Mouse (Mus musculus) A20 (cell line): ENCODE results near the gene Capzb.

Source experiments
- DNase-seq: peaks from one replicate; pipeline ENCODE4 v3.0.0-alpha.2; 2011; ENCODE audit warnings: low read depth, low spot score

Capzb gene

DNA sequence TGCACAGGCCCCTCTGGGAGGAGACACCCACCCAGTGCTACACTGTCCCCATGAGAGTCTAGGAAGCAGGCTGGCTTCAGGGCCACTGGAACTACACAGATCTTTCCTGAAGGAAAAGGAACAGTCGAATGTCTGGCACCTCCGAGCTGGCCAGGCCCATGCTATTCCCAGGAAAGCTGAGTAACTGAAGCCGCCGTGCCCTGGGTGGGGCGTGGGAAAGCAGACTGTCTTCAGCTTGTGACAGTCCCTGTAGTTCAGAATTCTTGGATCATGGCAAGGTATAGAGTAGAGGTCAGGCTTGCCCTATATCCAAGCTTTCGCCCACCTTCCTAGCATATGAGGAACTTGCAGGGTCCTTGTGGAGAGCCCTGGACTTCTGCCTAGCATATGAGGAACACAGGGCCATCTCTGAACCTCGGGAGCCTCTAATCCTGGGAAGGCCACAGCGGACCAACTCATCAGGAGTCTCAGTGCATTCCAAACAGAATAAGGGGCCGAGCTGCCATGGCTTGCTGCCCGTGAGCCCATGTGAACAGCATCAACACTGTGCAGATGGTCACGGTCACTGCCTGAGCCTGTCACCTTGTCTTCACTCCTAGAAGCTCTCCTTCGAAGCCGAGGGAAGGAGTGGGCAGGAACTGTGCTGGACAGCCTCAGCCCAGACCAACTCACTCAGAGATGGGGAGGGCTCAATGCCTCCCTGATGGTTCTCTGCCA is 73.2 kb downstream of the Capzb start:
- no peak for DNase-seq

DNA sequence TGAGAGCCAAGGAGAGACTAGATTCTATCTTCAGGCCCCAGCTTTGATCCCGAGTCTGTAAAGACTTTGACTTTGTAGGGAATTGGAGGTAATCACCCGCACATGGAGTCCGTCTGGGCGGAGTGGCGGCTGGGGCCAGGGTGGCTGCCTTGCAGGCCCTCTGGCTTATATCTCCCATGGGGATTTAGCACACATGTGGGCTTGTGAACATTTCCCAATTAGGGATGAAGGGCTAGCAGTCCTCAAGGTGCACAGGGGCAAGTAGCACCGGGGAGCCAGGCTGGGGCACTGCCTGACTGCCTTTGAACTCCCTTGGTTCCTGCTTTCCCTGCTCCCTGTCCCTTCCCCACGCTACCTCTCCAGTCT is 73.8 kb downstream of the Capzb start:
- DNase-seq, result no peak

DNA sequence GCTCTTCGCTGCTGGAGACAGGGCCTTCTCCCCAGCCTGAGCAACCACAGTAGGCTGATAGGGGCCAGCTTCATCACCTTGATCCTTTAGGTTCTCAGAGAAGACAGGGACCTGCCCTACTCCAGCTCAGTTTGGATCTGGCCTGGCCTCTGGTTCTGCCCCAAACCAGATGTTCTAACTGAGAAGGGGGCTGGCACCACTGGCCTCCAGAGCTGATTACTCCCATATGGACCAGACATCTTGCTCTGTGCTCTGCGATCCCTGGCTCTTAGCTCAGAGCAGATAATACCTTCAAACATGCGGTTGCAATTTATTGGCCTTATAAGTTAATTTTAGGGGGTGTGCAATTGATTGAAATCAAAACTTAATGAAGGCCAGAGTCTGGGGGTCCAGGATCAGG is 74.6 kb downstream of the Capzb start:
- no peak for DNase-seq

DNA sequence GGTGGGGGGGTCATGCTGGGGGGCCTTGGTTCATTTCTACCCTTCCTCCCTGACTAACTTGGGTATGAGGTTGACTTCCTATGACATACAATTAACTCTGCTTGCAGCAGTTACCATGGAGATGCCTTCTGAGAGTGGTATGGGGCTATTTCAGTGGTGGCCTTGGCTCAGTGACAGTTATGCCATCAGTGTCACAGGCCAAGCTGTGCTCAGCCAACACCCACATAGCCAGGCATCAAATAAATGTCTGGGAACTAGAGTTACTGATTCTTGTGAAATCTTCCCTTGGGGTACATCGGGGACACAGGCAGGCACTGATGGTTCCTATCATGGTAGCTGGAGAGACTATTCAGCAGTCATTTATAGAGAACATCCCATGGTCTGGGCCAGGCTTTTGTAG is 75.5 kb downstream of the Capzb start:
- no peak for DNase-seq

DNA sequence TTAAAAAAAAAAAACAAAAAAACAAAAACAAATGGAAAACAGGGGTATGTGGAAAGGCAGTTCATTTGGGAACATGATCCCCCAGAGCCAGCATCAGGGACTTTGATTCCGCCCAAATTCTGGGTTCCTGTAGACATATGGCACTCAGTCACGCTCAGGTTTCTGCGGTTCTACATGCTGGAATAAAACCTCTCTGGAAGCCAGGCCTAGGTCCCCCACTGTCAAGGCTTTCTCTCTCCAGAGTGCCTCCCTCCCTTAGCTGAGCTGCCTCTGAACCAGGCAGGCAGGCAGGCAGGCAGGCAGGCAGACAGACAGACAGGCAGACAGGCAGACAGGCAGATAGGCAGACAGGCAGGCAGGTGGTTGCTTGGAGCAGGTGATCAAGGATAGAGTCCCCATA is 77.5 kb downstream of the Capzb start:
- DNase-seq, result no peak

DNA sequence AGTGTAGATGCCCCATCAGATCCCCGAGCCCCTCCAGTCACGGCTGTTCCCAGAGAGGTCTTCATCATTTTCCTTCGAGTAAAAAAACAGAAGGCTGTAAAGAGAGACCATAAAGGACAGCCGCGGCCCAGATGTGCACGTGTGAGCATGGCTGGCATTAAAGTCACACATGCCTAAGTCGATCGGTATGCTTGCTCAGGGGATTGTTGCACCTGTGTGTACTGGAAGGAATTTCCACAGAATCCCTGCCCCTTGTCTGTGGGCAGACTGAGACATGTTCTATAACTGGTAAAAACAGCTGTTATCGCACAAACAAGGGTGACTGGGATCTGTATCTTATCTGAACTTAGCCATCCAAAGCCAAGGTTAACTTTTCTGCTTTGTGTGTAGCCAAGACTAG is 78.9 kb downstream of the Capzb start:
- DNase-seq, result no peak

DNA sequence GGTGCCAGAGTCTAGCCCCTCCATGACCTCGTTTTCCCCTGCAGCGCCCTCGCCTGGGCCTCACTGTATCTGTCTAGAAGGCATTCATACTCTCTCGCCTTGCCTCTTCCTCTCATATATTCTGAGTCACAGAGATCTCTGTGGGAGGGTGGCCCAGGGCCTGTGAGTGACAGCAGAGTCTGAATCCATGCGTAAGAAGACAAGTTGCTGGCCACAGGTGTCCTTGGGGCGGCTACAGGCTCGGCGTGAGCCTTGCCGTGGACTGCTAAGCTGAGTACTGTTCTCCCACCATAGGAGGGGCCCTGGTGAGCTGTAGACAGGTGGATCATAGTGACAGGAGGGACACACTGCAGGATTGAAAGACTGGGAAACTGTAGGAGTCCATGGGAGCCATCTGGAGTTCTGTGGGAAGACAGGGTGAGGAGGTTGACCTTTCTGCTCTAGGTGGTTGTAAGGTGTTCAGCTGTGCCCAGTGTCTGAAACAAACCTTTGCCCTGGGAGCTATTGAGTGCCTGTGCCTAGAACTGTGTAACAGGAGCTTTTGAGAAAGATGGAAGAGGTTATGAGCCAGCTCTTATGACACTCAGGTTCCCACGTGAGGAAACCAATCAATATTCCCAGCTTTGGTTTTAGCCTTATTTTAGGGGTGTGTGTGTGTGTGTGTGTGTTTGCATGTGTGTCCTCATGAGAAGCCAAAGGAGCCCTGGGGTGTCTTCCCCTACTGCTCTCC is 80.4 kb downstream of the Capzb start:
- DNase-seq, result no peak

DNA sequence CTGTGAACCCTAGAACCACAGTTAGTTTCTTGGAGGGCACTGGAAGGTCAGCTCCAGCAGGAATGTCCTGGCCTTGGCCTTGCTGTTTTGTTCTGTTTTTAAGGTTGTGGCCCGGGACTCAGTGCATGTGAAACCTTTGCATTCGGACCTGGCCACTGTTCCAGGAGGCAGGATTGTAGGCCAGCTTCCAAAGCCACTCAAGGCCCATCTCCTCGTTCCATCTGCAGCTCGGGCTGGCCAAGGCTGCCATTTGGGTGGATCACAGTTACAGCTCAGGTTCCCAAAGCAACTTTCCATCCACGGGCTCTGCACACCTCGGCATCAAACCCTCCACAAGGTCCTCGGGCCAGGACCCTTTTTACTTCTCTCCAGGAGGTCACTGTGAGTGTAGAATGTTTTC is 81.9 kb downstream of the Capzb start:
- DNase-seq, result no peak

DNA sequence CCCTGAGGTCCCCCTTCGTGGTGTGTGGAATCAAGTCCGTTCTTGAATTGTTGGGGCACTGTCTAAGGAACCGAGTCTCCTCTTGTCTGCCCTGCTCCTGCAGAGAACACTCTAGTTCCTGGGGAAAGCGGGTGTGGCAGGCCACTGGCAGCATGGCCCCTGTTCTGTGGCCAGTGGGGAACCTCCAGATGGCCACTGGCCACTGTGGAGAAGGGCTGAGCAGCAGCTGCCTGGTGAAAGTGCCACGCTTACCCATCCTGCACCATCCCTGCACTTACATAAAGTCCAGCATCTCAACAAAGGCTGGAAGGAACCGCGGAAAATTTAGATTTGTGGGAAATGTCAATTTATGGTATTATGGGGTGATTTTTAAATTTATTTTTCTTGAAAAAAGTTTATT is 83.7 kb downstream of the Capzb start:
- DNase-seq, result no peak

DNA sequence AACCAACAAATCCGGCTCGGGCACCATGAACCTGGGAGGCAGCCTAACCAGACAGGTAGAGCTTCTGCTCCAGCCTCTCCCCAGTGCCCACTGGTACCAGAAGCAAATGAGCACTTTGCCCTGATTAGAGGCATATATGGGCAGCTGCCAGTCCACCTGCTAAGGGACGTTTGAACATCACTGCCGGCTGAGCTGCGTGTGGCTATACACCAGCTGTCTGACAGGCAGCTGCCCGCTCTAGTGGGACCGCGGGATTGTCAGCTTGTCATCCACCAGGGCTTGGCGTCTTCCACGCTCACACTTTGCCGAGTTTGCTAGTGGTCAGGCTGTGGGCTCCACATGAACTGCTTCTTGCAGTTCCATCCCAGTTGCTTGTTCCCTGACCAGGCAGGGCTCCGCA is 87.8 kb downstream of the Capzb start:
- DNase-seq, result no peak

DNA sequence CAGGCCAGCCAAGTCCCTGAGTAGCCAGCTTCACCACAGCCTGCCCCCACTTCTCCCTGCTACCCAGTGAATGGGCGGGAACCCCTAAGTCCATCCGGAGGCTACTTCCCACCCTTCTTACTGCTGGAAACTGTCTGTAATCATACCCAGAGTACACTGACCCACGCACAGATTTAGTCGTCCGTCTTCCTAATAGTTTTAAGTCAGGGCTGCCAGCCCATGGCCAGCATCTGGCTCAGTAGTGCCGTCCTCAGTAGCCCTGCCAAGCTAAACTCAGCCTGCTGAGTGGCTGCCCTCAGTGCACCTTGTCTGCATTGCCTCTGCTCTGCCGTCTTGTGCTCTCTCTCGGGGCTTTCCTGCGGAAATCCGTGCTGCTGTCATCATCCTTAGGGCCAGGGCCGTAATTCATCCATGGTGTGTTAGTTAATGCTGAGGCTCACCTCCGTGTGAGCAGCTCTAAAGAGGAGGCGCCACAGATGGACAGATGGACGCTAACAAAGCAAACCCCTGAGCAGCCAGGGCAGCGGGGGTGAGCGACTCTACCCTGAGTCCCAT is 89.2 kb downstream of the Capzb start:
- DNase-seq, result no peak

DNA sequence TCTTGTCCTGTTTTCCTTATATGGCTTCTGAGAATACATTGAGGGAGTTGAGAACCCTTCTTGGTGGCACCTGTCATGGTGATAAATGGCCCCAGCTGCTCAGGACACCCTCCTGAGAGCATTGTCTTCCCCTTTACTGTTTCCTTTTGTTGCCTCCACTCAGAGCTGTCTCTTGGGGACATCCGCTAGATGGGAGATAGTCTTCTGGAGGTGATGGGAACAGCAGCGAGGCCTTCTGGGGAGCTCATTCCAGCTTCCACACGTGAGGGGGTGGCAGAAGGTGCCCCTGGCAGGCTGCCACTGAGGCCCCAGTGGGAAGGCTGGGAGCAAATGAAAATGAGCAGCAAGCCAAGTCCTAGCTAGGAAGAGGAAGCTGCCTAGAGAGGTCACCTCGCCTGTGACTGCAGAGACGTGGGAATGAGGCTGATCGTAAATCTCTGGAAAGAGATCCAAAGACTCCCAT is 90.3 kb downstream of the Capzb start:
- peak; percentile 24 for DNase-seq

DNA sequence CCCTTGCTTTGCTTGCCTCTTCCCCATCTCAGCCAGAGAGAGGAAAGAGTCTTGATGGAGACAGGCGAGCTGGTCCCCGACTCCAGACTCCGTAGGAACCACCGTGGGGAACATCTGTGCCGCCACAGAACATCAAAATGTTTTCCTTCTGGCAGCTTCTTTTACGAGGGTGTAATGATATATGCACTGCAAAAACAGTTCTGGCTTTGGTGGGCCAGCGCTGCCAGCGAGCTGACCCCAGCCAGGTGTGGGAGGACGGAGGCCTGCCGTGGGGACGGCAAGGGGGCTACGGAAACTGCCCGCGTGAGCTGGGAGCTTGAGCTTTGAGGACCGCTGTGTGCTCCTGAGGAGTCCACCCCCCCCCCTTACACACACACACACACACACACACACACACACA is 92.2 kb downstream of the Capzb start:
- DNase-seq, result no peak

DNA sequence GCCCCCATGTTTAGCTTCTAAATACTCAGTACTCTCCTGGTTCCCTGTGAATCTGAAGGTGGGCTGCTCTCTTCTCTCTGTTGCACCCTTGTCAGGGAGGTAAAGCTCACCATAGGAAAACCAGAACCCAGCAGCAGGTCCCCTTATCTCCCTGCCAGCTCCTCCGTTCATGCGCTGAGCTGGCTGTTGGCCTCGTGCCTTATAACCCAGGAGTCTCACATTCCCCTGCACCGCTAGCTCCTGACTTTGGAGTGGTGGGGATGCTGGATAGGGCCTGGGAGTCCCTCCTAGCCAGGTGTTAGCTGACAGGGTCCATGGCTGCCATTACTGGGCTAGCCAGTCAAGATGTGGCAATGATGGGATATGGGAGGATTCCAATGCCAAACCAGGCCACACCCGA is 93.5 kb downstream of the Capzb start:
- DNase-seq, result no peak

DNA sequence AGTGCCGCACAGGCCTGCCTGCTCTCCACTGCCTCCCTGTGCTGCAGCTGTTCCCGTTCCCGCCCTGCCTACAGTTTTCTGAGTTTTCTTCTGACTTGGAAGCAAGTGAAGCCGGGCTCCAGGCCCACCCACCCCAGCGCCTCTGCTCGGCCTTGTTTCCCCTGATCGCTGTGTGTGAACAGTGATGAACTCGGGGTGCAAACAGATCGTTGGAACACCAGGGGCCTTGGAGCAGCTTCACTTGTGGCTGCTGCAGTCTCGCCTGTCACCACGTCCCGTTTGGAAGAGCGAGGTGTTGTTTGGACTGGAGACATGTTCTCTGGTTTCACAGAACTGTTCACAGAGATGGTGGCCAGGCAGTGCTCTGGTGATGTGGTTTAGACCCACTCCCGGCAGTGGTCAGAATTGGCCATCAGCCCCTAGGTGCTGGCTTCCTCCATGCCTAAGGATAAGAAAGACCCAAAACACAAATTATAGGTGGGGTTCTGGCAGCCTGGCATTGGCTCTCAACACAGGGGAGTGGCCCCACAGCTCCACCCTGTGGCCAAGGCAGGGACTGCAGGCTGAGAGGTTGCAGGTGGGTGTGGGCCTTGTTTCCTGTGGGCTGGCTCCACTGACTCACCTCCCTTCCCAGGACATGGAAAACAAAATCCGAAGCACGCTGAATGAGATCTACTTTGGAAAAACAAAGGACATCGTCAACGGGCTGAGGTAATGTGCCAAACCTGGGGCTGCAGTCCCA is 94.6 kb downstream of the Capzb start:
- DNase-seq, result peak; percentile 64

DNA sequence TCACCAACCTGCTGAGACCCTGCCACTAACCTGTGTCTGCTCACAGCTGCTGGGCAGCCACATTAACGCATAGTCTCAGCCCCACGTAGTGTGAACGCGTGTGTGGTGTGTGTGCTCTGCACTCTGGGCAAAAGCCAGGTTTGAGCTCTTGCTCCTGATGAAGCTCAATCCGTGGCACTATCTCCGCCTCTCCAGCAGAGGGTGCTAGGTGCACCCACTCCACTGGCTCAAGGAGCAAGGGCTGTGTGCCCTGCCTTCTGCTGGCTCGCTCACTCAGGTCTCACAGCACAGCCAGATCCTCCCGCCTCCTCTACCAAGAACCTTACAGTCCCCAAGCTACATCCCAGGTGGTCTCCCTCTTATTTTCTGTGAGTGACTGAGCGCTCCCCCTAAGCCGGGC is 96.3 kb downstream of the Capzb start:
- peak; percentile 63 for DNase-seq

DNA sequence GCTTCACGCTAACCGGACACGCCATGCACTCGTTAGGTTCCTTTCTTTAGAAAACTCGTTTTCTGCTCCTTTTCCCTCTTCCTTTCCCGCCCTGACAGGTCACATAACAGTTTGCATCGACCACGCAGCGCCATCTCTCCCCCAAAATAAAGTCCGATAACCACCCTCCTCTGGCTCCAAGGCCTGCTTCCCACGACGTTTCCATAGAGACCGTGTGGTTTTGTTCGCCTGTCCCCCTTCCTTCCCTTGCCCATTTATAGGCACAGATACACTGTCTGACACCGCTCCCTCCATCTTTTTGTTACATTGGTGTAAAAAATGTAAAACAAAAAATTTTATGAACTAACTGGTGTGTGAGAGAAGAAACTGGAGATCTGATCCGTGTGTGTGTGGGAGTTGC is 98.4 kb downstream of the Capzb start:
- DNase-seq, result no peak

DNA sequence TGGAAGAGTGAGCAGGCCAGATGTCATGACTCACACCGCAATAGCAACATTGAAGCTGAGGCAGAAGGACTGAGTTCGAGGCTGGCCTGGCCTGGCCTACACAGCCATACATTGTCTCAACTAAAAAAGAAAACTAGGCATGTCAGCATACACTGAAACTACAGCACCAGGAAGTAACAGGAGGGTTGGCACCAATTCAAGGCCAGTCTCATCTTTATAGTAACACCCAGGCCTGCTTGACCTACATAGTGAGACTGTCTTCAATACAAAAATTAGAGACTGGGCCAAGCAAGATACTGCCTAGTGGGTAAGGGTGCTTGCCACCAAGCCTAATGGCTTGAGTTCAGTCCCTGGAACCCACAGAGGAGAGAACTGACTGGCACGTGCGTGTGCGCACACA is 99.3 kb downstream of the Capzb start:
- no peak for DNase-seq

DNA sequence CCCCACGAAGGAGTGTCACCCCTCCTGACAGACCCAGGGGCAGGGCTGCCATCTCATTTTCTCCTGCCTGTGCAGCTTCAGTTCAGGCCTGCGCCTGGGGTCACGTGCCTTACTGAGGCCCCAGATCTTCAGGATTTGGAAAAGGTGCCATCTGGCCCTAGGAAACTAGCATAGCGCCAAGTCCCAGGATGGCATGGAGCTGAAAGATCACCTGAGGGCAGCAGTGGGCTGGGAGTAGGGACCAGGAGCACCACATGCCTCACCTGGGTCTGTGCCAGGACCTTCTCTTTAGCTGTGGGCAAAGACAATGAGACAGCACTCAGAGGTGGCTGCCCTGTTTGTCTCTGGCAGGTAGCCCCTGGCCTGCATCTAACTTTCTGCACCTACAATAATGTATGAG is 104.9 kb downstream of the Capzb start:
- no peak for DNase-seq

DNA sequence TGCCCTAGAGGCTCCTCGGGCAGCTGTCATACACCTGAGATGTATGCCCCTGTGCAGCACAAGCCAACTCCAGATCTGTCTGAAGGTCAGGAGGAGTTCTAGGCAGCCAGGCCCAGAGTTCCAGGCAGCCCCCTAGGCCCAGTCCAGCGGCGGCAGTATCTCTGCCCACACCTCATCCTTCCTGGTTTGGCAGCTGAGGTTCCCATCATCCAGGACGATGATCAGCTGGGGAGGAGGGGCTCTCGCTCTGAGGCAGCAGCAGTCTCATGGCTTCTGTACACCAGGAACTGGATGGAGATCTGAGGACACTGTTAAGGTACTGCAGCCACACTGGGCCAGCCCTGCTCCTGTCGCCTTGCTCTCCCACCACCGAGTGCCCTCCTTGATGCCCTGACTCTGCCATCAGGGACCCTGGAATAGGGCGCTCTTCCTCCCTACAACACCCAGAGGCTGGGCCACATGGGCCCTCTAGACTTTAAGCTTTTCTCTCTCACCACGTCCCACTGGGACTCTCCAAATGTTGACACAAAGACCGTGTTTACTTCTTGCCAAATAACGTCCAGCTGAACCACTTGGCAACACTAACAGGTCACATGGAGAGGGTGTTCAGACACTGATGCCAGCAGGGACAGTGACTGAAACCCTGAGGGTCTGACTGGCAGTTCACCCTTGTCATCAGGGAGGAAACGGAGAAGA is 106.1 kb downstream of the Capzb start:
- DNase-seq, result no peak

DNA sequence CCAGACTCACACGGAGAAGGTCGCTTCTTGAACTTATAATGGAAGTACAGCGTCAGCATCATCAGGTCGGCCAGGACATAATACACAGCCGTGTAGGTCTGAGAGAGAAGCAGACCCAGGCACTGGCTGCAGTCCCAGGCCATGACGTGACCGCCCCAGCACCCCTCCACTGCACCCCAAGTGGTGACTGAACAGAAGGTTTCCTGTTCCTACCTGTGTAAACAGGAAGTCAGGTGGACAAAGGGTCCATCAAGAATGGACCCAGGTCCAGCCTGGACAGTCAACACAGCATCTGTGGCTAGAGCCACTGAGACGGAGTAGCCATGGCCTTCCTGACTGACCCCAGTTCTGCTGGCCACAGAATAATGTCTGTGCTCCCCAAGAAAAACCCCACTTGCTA is 109.1 kb downstream of the Capzb start:
- no peak for DNase-seq

DNA sequence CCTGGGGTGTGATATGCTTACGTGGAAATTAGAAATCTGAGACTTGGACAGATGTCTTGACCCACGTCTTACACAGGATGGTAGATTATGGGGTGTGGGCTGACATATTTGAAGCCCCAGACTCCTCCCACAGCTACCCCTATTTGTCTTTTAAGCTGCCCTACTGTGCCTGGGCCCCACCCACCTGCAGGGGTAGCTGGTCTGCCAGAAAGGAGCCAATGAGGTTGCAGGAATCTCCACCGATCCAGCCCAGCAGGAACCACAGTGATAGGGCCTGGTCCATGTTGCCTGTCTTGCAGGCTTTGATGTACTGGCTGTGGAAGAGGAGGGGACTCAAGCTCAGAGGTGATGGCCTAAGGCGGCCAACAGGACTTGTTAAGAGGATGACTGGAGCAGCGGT is 109.5 kb downstream of the Capzb start:
- DNase-seq, result no peak
